Mouse (Mus musculus): ENCODE data around the gene Gm8922. TPM values are rescaled to one million over a fixed set of nuclear protein-coding genes. Genes with fewer than 3 reads are reported as not detected.

The Gm8922 gene
- polyA plus RNA-seq (2012; rRNA removed; ENCODE audit: low replicate concordance): 0.12 and 0.21 TPM in 2 replicates

GRCm38 (mm10) chr5:11681659-11682058, at the start of gene Gm8922:
Gene Gm8922 (plus strand): TSS chr5:11681959.

Other genes with a start within 250 kb of the Gm8922 start
- not detected in 2 replicates for gene Gm8906, start 179.3 kb upstream of the Gm8922 start, polyA plus RNA-seq (2012; rRNA removed; ENCODE audit: low replicate concordance)
- gene Gm6460, start 87.0 kb upstream of the Gm8922 start, polyA plus RNA-seq (2012; rRNA removed; ENCODE audit: low replicate concordance): not detected in 2 replicates
- not detected in 2 replicates for gene Gm8926, start 88.6 kb downstream of the Gm8922 start, polyA plus RNA-seq (2012; rRNA removed; ENCODE audit: low replicate concordance)
- not detected in 2 replicates for gene Gm6465, start 163.6 kb downstream of the Gm8922 start, polyA plus RNA-seq (2012; rRNA removed; ENCODE audit: low replicate concordance)
- gene 4933402N22Rik, start 236.1 kb downstream of the Gm8922 start, polyA plus RNA-seq (2012; rRNA removed; ENCODE audit: low replicate concordance): not detected in 2 replicates

Measured in duodenum, adult 2 months (tissue).